Mouse (Mus musculus) forebrain, embryonic 16.5 days (tissue): Measurements from ENCODE around the gene Pknox2. TPM values are rescaled to one million over a fixed set of nuclear protein-coding genes. Genes with fewer than 3 reads are reported as not detected.

Source experiments
- ATAC-seq: fragments of 200-750 bp; cut with Nextera tagmentation; 2 replicates; pipeline ENCODE4 v1.8.0; 2017; ENCODE audit warnings: mild to moderate bottlenecking, moderate library complexity
- H3K27ac ChIP-seq: fragments of 300-500 bp; sonication (generic); 2 replicates; pipeline ENCODE4 v1.5.1; 2014; ENCODE audit warnings: low read length, control low read depth
- H3K27me3 ChIP-seq: fragments of 300-500 bp; sonication (generic); replicated peaks from 2 replicates; pipeline ENCODE4 v1.6.1; 2014; ENCODE audit warnings: low read length; ENCODE audit not compliant: control insufficient read depth, insufficient read depth
- H3K36me3 ChIP-seq: fragments of 300-500 bp; sonication (generic); 2 replicates; pipeline ENCODE4 v1.6.1; 2014; ENCODE audit not compliant: control insufficient read depth, insufficient read depth
- H3K4me1 ChIP-seq: fragments of 300-500 bp; sonication (generic); replicated peaks from 2 replicates; pipeline ENCODE4 v1.6.1; 2014; ENCODE audit warnings: low read length; ENCODE audit not compliant: control insufficient read depth, insufficient read depth
- H3K4me2 ChIP-seq: fragments of 300-500 bp; sonication (generic); 2 replicates; pipeline ENCODE4 v1.6.1; 2014; ENCODE audit warnings: mild to moderate bottlenecking, low read length, control low read depth
- H3K4me3 ChIP-seq: fragments of 300-500 bp; sonication (generic); replicated peaks from 2 replicates; pipeline ENCODE4 v1.5.1; 2014; ENCODE audit warnings: mild to moderate bottlenecking, low read length, control low read depth
- H3K9ac ChIP-seq: fragments of 300-500 bp; sonication (generic); replicated peaks from 2 replicates; pipeline ENCODE4 v1.6.1; 2014; ENCODE audit warnings: low read depth, low read length, control low read depth
- H3K9me3 ChIP-seq: fragments of 300-500 bp; sonication (generic); 2 replicates; pipeline ENCODE4 v1.6.1; 2016; ENCODE audit warnings: low read length; ENCODE audit not compliant: control insufficient read depth
- WGBS: fragments of 180-500 bp; shearing (Covaris S2); extraction: QIAGEN DNeasy Blood & Tissue Kit; methylation state at CpG from one replicate; pipeline ENCODE4 v1.1.7; 2014; 5-methylcytosine and 5-hydroxymethylcytosine counted together
- polyA plus RNA-seq: library from polyadenylated mRNA; unstranded; fragments of >200 nt; fragmentation: Nextera tagmentation; extraction: Ambion mirVana; gene quantifications from 2 replicates; pipeline ENCODE4 v1.2.1, GENCODE M21; 2015

Pknox2 gene
- polyA plus RNA-seq, 1 experiment from 2014 or later = 26.9 TPM

- no peak for ATAC-seq
Observed at GRCm38 (mm10) chr9:37115820-37116219, 31.4 kb downstream of the Pknox2 start.

GRCm38 (mm10) chr9:37114286-37115267 lies 32.6 kb downstream of the Pknox2 start:
- Histone ChIP-seq H3K9ac (no peak overlapping the region), H3K27me3 (no peaks in the 10 kb centered on the region), H3K9me3 (no peaks in the 10 kb centered on the region), H3K36me3 (no peaks in the 10 kb centered on the region), H3K4me1 (peaks cover 10% of the 10 kb centered on the region), H3K4me2 (no peak overlapping the region), H3K4me3 (no peak overlapping the region), H3K27ac (no peak overlapping the region; the same call in 1 of the 2 replicates)
- 16% methylated on average over 9 of the region's 9 CpGs for WGBS
- ATAC-seq = peak; percentile 86

More at GRCm38 (mm10) chr9:37115820-37116219, 31.4 kb downstream of the Pknox2 start:
- WGBS = 37% methylated on average over 7 of the region's 7 CpGs
- H3K4me1 ChIP-seq = peaks cover 12% of the 10 kb centered on the region
- no peaks in the 10 kb centered on the region for H3K36me3 ChIP-seq
- H3K27ac ChIP-seq = no peak overlapping the region
- no peak overlapping the region for H3K4me2 ChIP-seq
- no peaks in the 10 kb centered on the region for H3K9me3 ChIP-seq
- no peaks in the 10 kb centered on the region for H3K27me3 ChIP-seq
- no peak overlapping the region for H3K9ac ChIP-seq
- H3K4me3 ChIP-seq = no peak overlapping the region

- H3K27ac ChIP-seq = no peak overlapping the region
- H3K9ac ChIP-seq = no peak overlapping the region
- no peaks in the 10 kb centered on the region for H3K9me3 ChIP-seq
- no peak overlapping the region for H3K4me2 ChIP-seq
- no peaks in the 10 kb centered on the region for H3K4me1 ChIP-seq
- no peak overlapping the region for H3K4me3 ChIP-seq
- ATAC-seq = no peak
- no peaks in the 10 kb centered on the region for H3K36me3 ChIP-seq
- WGBS = 40% methylated on average over 2 of the region's 2 CpGs
- H3K27me3 ChIP-seq = no peaks in the 10 kb centered on the region
Observed at GRCm38 (mm10) chr9:37107546-37107945, 39.7 kb downstream of the Pknox2 start.

- Histone ChIP-seq H3K4me3 (no peak overlapping the region), H3K4me2 (no peak overlapping the region), H3K36me3 (no peaks in the 10 kb centered on the region), H3K9ac (no peak overlapping the region), H3K27ac (no peak overlapping the region), H3K4me1 (no peaks in the 10 kb centered on the region), H3K27me3 (no peaks in the 10 kb centered on the region), H3K9me3 (no peaks in the 10 kb centered on the region)
- no peak for ATAC-seq
- WGBS = 54% methylated on average over 3 of the region's 3 CpGs
Observed at GRCm38 (mm10) chr9:37106808-37107207, 40.4 kb downstream of the Pknox2 start.

GRCm38 (mm10) chr9:37104249-37104648 lies 43.0 kb downstream of the Pknox2 start:
- Histone ChIP-seq H3K36me3 (no peaks in the 10 kb centered on the region), H3K4me3 (no peak overlapping the region), H3K27ac (no peak overlapping the region), H3K4me1 (peaks cover 3% of the 10 kb centered on the region), H3K4me2 (no peak overlapping the region), H3K27me3 (no peaks in the 10 kb centered on the region), H3K9ac (no peak overlapping the region), H3K9me3 (no peaks in the 10 kb centered on the region)
- ATAC-seq = no peak
- WGBS = 51% methylated on average over 3 of the region's 3 CpGs

- Histone ChIP-seq H3K4me1 (peaks cover 3% of the 10 kb centered on the region), H3K4me2 (no peak overlapping the region), H3K27me3 (no peaks in the 10 kb centered on the region), H3K9me3 (no peaks in the 10 kb centered on the region), H3K27ac (no peak overlapping the region), H3K9ac (no peak overlapping the region), H3K4me3 (no peak overlapping the region), H3K36me3 (no peaks in the 10 kb centered on the region)
- ATAC-seq = no peak
- 26% methylated on average over 5 of the region's 5 CpGs for WGBS
Observed at GRCm38 (mm10) chr9:37103778-37104177, 43.4 kb downstream of the Pknox2 start.

- Histone ChIP-seq H3K27me3 (no peaks in the 10 kb centered on the region), H3K4me2 (no peak overlapping the region), H3K9ac (no peak overlapping the region), H3K27ac (no peak overlapping the region), H3K9me3 (no peaks in the 10 kb centered on the region), H3K4me3 (no peak overlapping the region), H3K36me3 (no peaks in the 10 kb centered on the region), H3K4me1 (peaks cover 3% of the 10 kb centered on the region)
- no peak for ATAC-seq
- 44% methylated on average over 11 of the region's 11 CpGs for WGBS
Observed at GRCm38 (mm10) chr9:37101059-37101940, 45.9 kb downstream of the Pknox2 start.

- no peak for ATAC-seq
- H3K27ac ChIP-seq = no peak overlapping the region
- peaks cover 7% of the 10 kb centered on the region for H3K4me1 ChIP-seq
- H3K9ac ChIP-seq = no peak overlapping the region
- H3K4me3 ChIP-seq = no peak overlapping the region
- H3K27me3 ChIP-seq = no peaks in the 10 kb centered on the region
- 61% methylated on average over 3 of the region's 3 CpGs for WGBS
- H3K4me2 ChIP-seq = no peak overlapping the region
- no peaks in the 10 kb centered on the region for H3K36me3 ChIP-seq
- H3K9me3 ChIP-seq = no peaks in the 10 kb centered on the region
Observed at GRCm38 (mm10) chr9:37099595-37099994, 47.6 kb downstream of the Pknox2 start.

GRCm38 (mm10) chr9:37098600-37098999 lies 48.6 kb downstream of the Pknox2 start:
- Histone ChIP-seq H3K9me3 (no peaks in the 10 kb centered on the region), H3K4me3 (no peak overlapping the region), H3K27me3 (no peaks in the 10 kb centered on the region), H3K4me2 (no peak overlapping the region), H3K36me3 (no peaks in the 10 kb centered on the region), H3K27ac (no peak overlapping the region), H3K9ac (no peak overlapping the region), H3K4me1 (peaks cover 8% of the 10 kb centered on the region)
- 94% methylated on average over 3 of the region's 3 CpGs for WGBS
- no peak for ATAC-seq
